In the genomic region with DNA sequence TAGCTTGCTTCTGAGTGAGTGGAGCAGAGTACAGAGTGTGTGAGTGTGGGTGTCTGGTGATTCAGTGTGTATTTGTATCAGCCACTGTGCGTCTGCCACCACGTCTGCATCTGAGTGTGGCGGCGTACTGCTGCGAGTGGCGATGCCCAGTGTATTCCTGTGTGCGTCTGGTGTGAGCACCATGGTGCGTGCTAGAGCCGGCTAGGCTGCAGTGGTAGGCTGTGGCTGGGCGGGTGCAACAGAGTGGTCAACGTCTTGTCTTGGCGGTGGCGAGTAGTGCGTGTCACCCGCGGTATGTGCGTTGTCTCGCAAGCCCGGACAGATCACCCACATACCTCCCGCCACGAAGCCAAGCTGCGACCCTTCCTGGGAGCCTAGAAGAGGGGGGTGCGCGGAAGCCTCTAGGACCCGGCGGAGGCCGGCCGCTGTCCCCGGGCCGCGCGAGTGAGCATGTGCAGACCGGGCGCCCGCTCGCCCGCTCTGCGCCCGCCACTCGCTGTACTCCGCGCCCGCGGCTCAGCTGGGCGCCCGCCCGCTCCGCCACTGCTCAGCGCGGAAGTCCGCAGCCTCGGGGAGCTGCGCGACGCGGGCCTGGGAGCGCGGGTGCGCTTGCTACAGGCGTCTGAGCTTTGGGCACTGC, we compare ENCODE assay signal across 9 mouse cellular contexts. TPM values are rescaled to one million over a fixed set of nuclear protein-coding genes. Genes with fewer than 3 reads are reported as not detected.
A peak's percentile ranks its signal among the peaks of the same experiment; 100 is the strongest.
DNase-seq lines count a peak whose midpoint lies in the region; ATAC-seq lines count a peak whose summit lies in the region.
"Had no signal": no experiment of that assay in that cellular context is flagged by ENCODE, and none has a peak within 500 bp of the region (broad histone marks: within the 10 kb centered on the region; RNA-seq: fewer than 3 reads in every experiment).

No protein-coding gene starts in this region.

- H3K36me3 ChIP-seq in megakaryocyte, embryonic 14.5 days (replicated peaks; ENCODE audit: low read length): no peaks in the 10 kb centered on the region
- no peaks in the 10 kb centered on the region for H3K36me3 ChIP-seq in heart, embryonic 14.5 days (ENCODE audit: control insufficient read depth, insufficient read depth, low read length)
- no peaks in the 10 kb centered on the region for H3K36me3 ChIP-seq in liver, embryonic 15.5 days (replicated peaks)

- WGBS in heart, embryonic 14.5 days: 2% methylated on average over 60 of the region's 60 CpGs
- 4% methylated on average over 56 of the region's 60 CpGs for WGBS in liver, embryonic 15.5 days (ENCODE audit: insufficient replicate concordance)

- H3K9ac ChIP-seq in heart, embryonic 14.5 days (ENCODE audit: low read length): peak overlapping the region; percentile 64
- no peak overlapping the region for H3K9ac ChIP-seq in liver, embryonic 15.5 days

- ATAC-seq in megakaryocyte, adult 5-6 weeks (ENCODE audit: poor library complexity, severe bottlenecking): no peak
- peak; percentile 48 for ATAC-seq in heart, embryonic 14.5 days (ENCODE audit: insufficient number of reproducible peaks, insufficient read depth, low FRiP score, low read depth)
- no peak for ATAC-seq in liver, embryonic 15.5 days (ENCODE audit: insufficient read depth)

- H3K9me3 ChIP-seq in megakaryocyte, embryonic 14.5 days: 0 out of 2 replicates have a peak, but pooled peaks cover 4% of the 10 kb centered on the region
- 0 out of 2 replicates have a peak, but pooled peaks cover 4% of the 10 kb centered on the region for H3K9me3 ChIP-seq in heart, embryonic 14.5 days (ENCODE audit: control insufficient read depth, low read length)
- no peaks in the 10 kb centered on the region for H3K9me3 ChIP-seq in liver, embryonic 15.5 days (replicated peaks)

- H3K4me3 ChIP-seq in megakaryocyte, embryonic 14.5 days (replicated peaks): peak overlapping the region; percentile 51
- H3K4me3 ChIP-seq in heart, embryonic 14.5 days (ENCODE audit: control insufficient read depth in 1 of 2, insufficient read depth in 1 of 2, low read depth in 1 of 2, low read length in 2 of 2): peak overlapping the region; percentile 48 to 58
- peak overlapping the region; percentile 31 for H3K4me3 ChIP-seq in liver, embryonic 15.5 days (replicated peaks)

- peak overlapping the region; percentile 94 for H3K4me2 ChIP-seq in heart, embryonic 14.5 days (ENCODE audit: low read length)
- H3K4me2 ChIP-seq in liver, embryonic 15.5 days: peak overlapping the region; percentile 56

- no peak overlapping the region for H3K27ac ChIP-seq in heart, embryonic 14.5 days (replicated peaks in 1 of 2; ENCODE audit: control insufficient read depth in 1 of 2, insufficient read depth in 1 of 2, low read depth in 2 of 2, low read length in 2 of 2)
- no peak overlapping the region for H3K27ac ChIP-seq in liver, embryonic 15.5 days (replicated peaks)

- peaks cover 58% of the 10 kb centered on the region for H3K27me3 ChIP-seq in megakaryocyte, embryonic 14.5 days (replicated peaks)
- peaks cover 49% of the 10 kb centered on the region for H3K27me3 ChIP-seq in heart, embryonic 14.5 days (ENCODE audit: control insufficient read depth, insufficient read depth, low read length)
- peaks cover 39% of the 10 kb centered on the region for H3K27me3 ChIP-seq in liver, embryonic 15.5 days

- DNase-seq in embryo, embryonic 11 days: peak; percentile 85
- peak; percentile 36 to 72 for DNase-seq in kidney, postnatal 36 days
- peak; percentile 30 for DNase-seq in retina, adult 2 months (ENCODE audit: low read depth, low spot score)
- no peak for DNase-seq in urinary bladder, postnatal 14 days (ENCODE audit: low spot score)

- H3K4me1 ChIP-seq in megakaryocyte, embryonic 14.5 days: peaks cover 4% of the 10 kb centered on the region; the same call in 1 of the 2 replicates
- peaks cover 2 to 7% of the 10 kb centered on the region in 2 experiments; a peak in 2 of 4 replicates for H3K4me1 ChIP-seq in heart, embryonic 14.5 days (ENCODE audit: control insufficient read depth in 2 of 2, insufficient read depth in 2 of 2, low read length in 2 of 2)
- 0 out of 2 replicates have a peak, but pooled peaks cover 4% of the 10 kb centered on the region for H3K4me1 ChIP-seq in liver, embryonic 15.5 days (replicated peaks)

RNA-seq across cellular contexts. Expression of a gene that starts 0.9 kb away (rescaled TPM):
- polyA plus RNA-seq in megakaryocyte, embryonic 14.5 days (2012; ENCODE audit: insufficient read depth, low replicate concordance): not detected in 2 replicates
- not detected in 2 replicates for total RNA-seq in megakaryocyte, adult 5-6 weeks (2015)
- not detected in 2 replicates for total RNA-seq in megakaryocyte, adult 5-6 weeks (2017)
- polyA plus RNA-seq in heart, embryonic 14.5 days (2014; fragmentation: Nextera tagmentation; extraction: Ambion mirVana): 3.7 TPM in 2 replicates
- polyA plus RNA-seq in liver, embryonic 15.5 days (2015; fragmentation: Nextera tagmentation; extraction: Ambion mirVana): 0.26 and 0.33 TPM in 2 replicates
- total RNA-seq: MEL had no signal
